Mouse (Mus musculus) testis, adult 2 months (tissue): Measurements from ENCODE around the gene Slamf8.

Source experiments
- CTCF ChIP-seq: fragments of 200-500 bp; IDR thresholded peaks from 2 replicates; pipeline ENCODE4 v1.5.1; 2012; ENCODE audit warnings: low read depth, mild to moderate bottlenecking, inconsistent platforms, low read length, moderate library complexity; ENCODE audit not compliant: control insufficient read depth, insufficient read depth, insufficient replicate concordance
- POLR2A ChIP-seq: fragments of 200-500 bp; IDR thresholded peaks from 2 replicates; pipeline ENCODE4 v1.6.1; 2012; ENCODE audit warnings: low read depth, mild to moderate bottlenecking, inconsistent platforms, low read length, moderate library complexity; ENCODE audit not compliant: control insufficient read depth

DNA sequence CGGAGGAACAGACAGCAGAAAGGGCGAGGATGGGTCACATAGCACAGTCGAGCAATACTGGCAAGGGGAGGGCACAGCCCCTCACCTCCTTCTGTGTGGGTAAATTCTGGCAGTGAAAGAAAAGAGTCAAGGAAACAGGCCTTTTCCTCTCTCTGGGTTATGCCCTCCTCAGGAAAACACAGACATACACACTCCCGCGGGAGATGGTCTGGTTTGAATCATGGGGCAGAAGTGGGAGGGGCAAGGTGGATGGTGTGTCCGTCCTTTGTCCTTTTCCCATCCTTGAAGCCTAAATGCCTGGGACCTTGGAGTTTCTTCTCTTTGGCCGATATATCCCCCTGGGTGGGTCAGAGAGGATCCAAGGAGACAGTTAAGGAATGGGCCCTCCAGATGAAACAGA, 39.5 kb upstream of the Slamf8 start:
- TF ChIP-seq CTCF (no peak), POLR2A (no peak)
